Mouse (Mus musculus): ENCODE results near the gene Dhx33. TPM values are rescaled to one million over a fixed set of nuclear protein-coding genes. Genes with fewer than 3 reads are reported as not detected.

Dhx33 gene
- 16.5 TPM for polyA plus RNA-seq (2017; shearing (Covaris generic))

DNA sequence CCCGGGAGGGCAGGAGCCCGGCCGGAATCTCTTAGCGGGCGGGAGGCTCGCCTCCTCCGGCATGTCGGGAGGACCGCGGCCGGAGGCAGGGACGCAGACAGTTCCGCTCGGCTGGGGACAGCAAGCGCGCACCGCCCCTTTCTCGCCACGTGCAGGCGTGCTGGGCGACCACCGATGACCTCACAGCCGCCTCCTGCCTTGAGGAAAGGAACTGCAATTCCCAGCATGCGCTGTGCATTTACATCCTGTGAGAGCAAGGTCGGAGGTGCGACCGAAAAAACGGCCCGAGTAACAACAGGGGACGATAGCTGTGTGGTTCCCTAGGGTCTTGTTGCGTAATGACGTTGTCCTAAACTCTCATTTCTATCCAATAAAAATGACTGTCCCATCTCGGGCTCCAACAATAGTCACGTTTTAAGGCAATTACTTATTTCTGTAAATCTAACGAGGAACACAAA, at the start of gene Dhx33:
Gene Dhx33, minus strand, starts transcription at position 122 of the 458 bp plus-strand sequence.

DNA sequence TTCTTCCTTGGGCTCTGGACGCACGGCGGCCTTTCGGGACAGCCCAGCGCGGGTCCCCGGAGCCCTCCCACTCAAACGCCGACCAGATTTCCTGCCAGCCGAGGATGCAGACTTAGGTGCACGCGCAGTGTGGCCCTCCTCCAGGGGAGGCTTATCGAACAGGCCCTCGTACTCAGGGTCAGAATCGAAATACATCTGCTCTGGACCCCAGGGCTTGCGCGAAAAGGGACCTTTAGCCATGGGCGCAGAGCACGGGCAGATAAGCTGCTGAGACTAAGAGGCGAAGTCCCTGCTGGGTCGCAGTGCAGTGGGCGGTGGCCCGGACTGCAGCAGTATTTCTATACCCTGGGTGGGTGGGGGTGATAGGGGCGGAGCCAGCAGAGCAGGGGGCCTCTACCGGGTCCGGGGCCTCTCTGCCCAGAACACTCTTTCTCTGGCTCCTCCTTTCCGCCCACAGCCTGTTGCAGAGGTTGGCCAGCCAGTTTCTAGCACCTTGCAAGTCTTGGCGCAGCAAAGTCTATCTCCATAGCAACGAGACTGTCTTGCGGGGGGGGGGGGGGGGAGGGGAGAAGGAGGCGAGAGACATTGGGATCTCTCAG, 29.0 kb upstream of the Dhx33 start, which contains the start of gene 6330403K07Rik:
Gene 6330403K07Rik, minus strand, starts transcription at position 351 of the 599 bp plus-strand sequence.

DNA sequence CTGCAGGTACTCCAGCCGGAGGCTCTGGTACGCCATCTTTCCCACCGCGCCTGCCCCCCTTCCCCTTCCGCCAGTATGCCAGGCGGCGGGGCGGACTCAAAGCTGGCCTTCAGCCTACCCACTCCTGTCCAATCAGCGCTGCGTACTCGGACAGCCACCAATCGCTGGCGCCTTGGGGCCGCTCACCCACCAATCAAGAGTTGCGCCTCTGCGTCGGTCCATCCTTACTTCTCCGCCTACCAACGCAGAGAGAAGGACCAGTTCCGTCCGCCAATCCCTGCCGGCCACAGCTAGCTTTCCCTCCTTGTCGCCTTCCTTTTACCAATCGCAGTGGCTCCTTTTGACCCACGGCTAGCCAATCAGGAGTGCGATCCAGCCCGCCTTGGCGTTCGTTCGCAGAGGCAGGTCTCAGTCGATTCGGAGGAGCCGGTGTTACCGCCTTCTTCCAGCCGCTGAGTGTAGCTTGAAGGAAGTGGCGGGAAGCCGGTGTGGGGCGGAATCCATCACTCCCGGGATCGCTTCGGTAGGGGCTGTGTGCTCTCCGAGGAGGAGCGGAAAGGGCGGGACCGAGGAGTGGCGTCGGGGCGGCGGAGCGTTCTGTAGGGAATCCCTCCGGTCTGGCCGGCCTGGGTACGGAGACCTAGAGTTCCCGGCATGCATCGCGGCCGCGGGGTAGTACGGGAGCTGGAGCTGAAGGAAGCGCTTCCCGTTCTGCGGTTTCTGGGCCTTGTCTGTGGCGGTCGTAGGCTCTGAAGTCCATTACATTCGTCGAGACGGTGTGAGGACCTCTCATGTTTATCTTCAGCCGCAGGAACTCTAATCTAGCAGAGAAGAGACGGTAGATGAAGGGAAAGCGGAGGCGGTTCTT, 15.2 kb upstream of the Dhx33 start, which contains the start of the genes Mis12 and Derl2:
Gene Mis12, plus strand, starts transcription at position 411 of the 868 bp plus-strand sequence.
Gene Derl2, minus strand, starts transcription at position 641 of the 868 bp plus-strand sequence.

DNA sequence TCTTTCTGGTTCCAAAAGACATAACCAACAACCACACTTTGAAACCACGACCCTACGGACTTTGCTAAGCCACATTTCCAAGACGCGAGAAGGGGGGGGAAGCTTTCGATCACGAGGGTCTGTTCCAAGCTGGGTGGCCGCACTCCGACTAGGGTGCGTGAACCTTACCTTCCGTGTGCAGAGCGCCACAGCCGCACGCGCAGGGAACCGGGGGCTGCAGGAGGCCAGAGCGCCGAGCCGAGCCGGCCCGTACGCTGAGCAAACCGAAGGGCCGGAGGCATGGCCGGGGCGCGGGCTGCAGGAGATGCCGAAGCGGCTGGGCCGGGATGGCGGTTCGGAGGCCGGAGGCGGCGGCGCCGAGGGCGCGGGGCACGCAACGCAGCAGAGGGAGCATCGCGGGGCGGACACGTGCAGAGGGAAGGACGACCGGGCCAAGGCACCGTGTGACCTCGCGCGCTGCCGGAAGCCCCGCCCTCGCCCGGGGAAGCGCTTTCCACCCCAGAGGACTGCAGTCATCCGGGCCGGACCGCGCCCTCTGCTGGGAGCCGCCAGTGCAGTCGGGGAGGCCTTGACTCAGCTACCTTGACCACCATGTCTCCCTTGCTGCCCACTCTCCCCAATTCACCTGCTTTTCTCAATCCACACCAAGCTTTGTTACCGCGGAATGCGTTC, 21.5 kb downstream of the Dhx33 start, which contains the start of gene C1qbp:
Gene C1qbp, minus strand, starts transcription at position 470 of the 672 bp plus-strand sequence.

DNA sequence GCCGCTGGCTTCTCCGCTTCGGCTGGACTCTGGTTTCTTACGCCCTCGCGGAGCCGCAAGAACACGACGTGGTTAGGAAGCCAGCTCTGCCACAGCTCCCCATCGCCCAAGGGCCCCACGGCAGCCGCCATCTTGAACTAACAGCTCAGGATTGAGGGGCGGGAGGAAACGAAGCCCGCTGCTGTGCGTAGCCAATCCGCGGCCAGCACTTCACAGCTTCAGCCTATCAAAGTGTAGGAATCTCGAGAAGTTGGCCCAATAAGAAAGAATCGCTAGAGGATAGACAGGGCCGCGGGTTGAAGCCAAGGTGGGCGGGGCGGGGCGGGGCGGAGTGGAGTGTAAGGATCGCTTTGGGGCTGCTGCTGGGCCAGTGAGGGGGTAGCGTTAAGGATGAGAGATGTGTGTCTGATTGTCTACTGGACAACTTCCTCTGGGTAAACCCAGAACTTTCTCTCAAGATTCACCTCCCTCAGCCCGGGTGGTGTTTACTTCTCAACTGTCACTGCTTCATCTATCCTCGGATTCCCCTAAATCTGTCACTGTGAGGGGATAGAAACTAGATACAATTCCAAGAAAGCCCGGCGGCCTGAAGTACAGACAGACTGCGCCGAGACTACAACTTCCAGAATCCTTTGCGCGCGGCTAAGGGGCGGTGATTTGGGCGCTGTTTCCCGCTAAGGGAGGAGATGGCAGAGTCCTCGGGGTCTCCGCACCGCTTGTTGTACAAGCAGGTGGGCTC, 34.2 kb downstream of the Dhx33 start, which contains the start of the genes Nup88 and Rpain:
Gene Nup88, minus strand, starts transcription at position 153 of the 739 bp plus-strand sequence.
Gene Rpain, plus strand, starts transcription at position 393 of the 739 bp plus-strand sequence.

Other genes starting within 250 kb of the Dhx33 start
- gene Zfp3, start 240.2 kb downstream of the Dhx33 start, polyA plus RNA-seq (2017; shearing (Covaris generic)) = 4.1 TPM
- gene Scimp, start 191.9 kb downstream of the Dhx33 start, polyA plus RNA-seq (2017; shearing (Covaris generic)) = not detected
- 69.6 TPM for gene Rabep1, start 159.7 kb downstream of the Dhx33 start, polyA plus RNA-seq (2017; shearing (Covaris generic))
- gene Nup88, start 34.5 kb downstream of the Dhx33 start, polyA plus RNA-seq (2017; shearing (Covaris generic)) = 101 TPM
- 74.9 TPM for gene Rpain, start 34.2 kb downstream of the Dhx33 start, polyA plus RNA-seq (2017; shearing (Covaris generic))
- gene C1qbp, start 21.4 kb downstream of the Dhx33 start, polyA plus RNA-seq (2017; shearing (Covaris generic)) = 70.7 TPM
- 32.5 TPM for gene Mis12, start 15.2 kb upstream of the Dhx33 start, polyA plus RNA-seq (2017; shearing (Covaris generic))
- 57.1 TPM for gene Derl2, start 15.4 kb upstream of the Dhx33 start, polyA plus RNA-seq (2017; shearing (Covaris generic))
- gene 6330403K07Rik, start 29.1 kb upstream of the Dhx33 start, polyA plus RNA-seq (2017; shearing (Covaris generic)) = 5.3 TPM
- 0.10 TPM for gene Nlrp1a, start 140.3 kb upstream of the Dhx33 start, polyA plus RNA-seq (2017; shearing (Covaris generic))
- gene Nlrp1b, start 226.3 kb upstream of the Dhx33 start, polyA plus RNA-seq (2017; shearing (Covaris generic)) = 0.76 TPM

Data from effector memory CD4-positive, alpha-beta T cell, adult 7 months (primary cell).